Mouse (Mus musculus) lung, postnatal 25 days (tissue): ENCODE results near the gene Cdadc1.

Source experiments
- DNase-seq: peaks from one replicate; pipeline ENCODE4 v3.0.0; 2022; ENCODE audit warnings: low spot score

Gene Cdadc1

GRCm38 (mm10) chr14:59543956-59544355, 53.8 kb downstream of the Cdadc1 start:
- peak; percentile 46 for DNase-seq

DNA sequence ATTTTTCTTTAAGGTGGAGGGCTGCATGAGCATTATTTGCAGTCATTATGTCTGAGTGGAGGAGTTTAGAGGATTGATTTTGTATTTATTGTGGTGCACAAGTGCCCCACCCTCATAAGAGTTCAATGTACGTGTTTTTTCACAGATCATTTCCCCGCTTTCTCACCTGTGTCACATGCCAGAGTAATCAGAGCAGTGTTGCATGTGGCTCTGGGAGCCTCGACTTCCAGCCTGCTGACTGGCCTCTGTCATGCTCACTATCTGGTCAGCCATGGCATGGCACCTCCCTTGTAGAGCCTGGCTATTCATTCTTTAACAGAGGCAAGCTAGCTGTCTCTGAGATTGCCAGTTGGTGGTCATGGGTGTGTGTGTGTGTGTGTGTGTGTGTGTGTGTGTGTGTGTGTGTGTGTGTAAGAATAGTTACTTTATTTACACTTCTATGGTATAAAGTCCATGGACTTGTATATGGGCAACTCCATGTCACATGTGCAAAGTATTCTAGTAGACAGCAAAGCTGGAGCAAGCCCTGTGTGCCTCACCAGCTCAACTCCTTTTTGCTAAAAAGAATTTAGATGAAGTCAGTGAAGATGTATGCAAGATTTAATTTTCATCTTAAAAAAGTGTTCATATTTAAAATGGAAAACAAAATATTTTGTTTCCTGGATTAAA, 54.5 kb downstream of the Cdadc1 start:
- DNase-seq = no peak

- DNase-seq = no peak
Measured at GRCm38 (mm10) chr14:59540761-59541160, 57.0 kb downstream of the Cdadc1 start.

DNA sequence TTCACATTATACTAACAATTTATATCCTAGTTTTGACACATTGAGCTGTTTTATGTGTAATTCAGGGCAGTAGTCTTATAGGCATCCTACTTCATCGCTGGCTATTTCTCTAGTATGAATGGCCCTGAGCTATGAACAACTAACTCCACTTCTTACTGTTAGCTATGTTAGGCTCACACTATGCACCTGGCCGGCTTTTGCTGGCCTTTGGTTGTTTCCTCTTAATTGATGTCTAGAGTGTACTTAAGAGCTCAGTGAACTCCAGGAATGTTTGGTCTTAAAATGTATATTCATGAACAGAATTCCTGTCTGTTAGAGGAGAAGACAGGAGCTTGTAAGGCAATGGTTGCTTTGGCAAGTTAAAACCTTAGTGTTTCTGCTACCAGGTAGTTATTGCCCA, 57.5 kb downstream of the Cdadc1 start:
- DNase-seq = no peak

DNA sequence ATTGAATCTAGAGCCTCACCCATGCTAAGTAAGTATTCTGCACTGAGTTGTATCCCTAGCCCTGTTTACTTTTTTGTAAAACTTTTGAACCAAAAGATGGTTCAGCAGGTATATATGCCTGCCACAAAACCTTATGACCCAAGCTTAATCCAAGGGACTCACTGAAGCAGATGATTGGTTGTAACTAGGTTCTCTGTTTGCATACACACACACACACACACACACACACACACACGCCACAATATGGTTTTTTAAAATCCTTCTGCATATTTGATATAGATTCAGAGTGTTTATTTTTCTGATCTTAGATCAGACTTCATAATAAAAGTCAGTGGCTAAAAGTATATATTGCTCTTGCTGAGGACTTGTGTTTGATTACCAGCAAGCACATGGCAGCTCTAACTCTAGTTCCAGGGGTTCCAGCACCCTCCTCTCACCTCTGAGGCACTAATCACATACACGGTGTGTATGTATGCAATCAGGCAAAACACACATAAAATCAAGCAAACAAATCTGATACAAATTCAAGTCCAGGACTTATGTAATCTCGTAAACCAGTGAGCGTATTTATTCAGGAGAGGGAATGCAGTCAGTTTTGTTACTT, 59.8 kb downstream of the Cdadc1 start:
- no peak for DNase-seq

DNA sequence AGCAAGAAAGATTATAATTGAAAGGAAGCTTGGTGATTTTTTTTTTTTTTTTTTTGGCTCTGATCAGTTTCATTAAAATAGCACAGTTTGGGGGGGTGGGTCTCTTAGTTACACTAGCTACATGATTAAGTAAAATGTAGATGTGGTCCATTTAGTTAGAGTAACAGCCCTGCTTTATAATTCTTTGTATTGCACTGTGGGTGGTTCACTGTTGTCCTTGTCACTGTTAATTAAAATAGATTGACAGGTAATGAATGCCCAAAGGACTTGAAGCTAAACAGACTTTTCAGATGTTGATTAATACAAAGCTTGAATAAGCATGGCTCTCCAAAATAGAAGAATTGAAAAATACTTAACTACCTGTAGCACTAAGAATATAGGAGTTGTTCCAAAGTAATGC, 63.9 kb downstream of the Cdadc1 start:
- DNase-seq = no peak

DNA sequence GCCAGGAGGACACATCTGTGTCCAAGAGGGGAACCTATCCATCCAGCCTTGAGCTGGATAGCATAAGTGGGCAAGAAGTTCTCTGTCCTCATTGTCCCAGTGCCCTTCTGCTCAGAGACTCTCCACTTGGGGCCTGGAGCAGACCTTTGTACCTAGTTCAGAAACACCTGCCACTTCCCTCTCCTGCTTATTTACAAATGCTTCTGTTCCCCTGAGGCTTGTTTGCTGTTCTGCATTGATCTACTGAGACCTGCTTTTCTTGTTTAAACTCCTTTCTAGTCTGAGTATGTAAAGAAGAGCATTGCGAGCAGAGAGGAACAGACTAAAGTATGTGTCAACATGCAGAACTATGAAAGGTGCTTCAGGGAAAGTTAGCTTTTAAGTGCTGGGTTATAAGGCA, 64.8 kb downstream of the Cdadc1 start:
- DNase-seq = peak; percentile 43

DNA sequence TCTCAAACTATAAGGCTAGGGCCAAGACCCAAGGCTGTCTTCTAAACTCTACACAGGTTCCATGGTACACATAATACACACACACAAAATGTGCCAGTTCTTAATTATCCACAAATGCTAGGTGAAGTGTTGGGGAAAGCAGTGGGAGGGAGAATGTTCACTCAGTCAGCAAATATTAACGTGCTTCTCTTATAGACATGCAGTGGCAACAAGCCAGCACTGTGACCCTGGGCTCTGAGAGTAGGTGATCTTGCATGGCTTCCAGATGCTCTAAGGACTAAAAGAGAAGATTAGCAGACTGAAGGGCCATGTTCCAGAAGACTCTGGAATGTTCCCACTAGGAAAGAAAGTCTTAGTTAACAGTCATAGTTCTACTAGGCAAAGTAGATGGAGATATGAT, 67.0 kb downstream of the Cdadc1 start:
- DNase-seq = no peak

DNA sequence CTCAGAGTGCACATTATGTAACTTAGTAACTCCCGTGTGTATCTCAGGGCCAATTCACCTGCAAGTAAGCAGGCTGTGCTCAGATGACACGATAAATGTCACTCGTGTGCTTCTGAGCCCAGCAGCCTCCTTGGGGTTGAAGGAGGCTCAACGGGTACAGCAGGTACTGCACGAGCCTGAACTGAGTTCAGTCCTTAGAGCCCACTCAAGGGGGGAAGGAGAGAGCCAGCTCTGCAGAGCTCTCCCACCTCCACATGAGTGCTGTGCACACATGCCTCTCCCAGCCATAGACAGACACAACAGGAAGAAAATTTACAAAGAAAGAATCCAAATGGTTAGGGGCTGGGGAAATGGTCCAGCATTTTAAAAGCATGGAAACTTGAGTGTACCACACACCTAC, 71.9 kb downstream of the Cdadc1 start:
- peak; percentile 18 for DNase-seq

- DNase-seq = no peak
Measured at GRCm38 (mm10) chr14:59513922-59514444, 83.8 kb downstream of the Cdadc1 start.
